11 mouse cellular contexts compared by ENCODE assay signal in genomic region chr19:44740300-44740699, GRCm38 (mm10). TPM values are rescaled to one million over a fixed set of nuclear protein-coding genes. Genes with fewer than 3 reads are reported as not detected.
DNase-seq lines count a peak whose midpoint lies in the region; ATAC-seq lines count a peak whose summit lies in the region.
"Had no signal": no experiment of that assay in that cellular context is flagged by ENCODE, and none has a peak within 500 bp of the region (broad histone marks: within the 10 kb centered on the region; RNA-seq: fewer than 3 reads in every experiment).

No protein-coding gene starts in this region.

- intact Hi-C loops in gastrocnemius, postnatal 36 days (cut with DNase I) = no loop called here

- no peak for ATAC-seq in forebrain, embryonic 12.5 days (ENCODE audit: low FRiP score)
- no peak for ATAC-seq in midbrain, embryonic 11.5 days (ENCODE audit: low FRiP score)
- ATAC-seq in midbrain, embryonic 16.5 days = no peak

- H3K36me3 ChIP-seq in forebrain, embryonic 10.5 days (replicated peaks) = no peaks in the 10 kb centered on the region
- H3K36me3 ChIP-seq in forebrain, embryonic 12.5 days (replicated peaks) = no peaks in the 10 kb centered on the region
- no peaks in the 10 kb centered on the region for H3K36me3 ChIP-seq in midbrain, embryonic 11.5 days (ENCODE audit: control insufficient read depth, insufficient read depth, low read length)
- no peaks in the 10 kb centered on the region for H3K36me3 ChIP-seq in midbrain, embryonic 16.5 days (ENCODE audit: control insufficient read depth, insufficient read depth, low read length)

- peaks cover 33% of the 10 kb centered on the region for H3K4me1 ChIP-seq in forebrain, embryonic 10.5 days
- peaks cover 23% of the 10 kb centered on the region for H3K4me1 ChIP-seq in forebrain, embryonic 12.5 days
- peaks cover 12% of the 10 kb centered on the region for H3K4me1 ChIP-seq in midbrain, embryonic 11.5 days (ENCODE audit: control insufficient read depth, insufficient read depth, low read length)
- H3K4me1 ChIP-seq in midbrain, embryonic 16.5 days (ENCODE audit: control insufficient read depth, insufficient read depth, low read length) = peaks cover 4% of the 10 kb centered on the region

- no peak overlapping the region for H3K4me2 ChIP-seq in forebrain, embryonic 12.5 days
- no peak overlapping the region for H3K4me2 ChIP-seq in midbrain, embryonic 11.5 days
- no peak overlapping the region for H3K4me2 ChIP-seq in midbrain, embryonic 16.5 days (ENCODE audit: low read length)

- peak overlapping the region; percentile 7; the same call in 1 of the 2 replicates for H3K4me3 ChIP-seq in forebrain, embryonic 10.5 days
- no peak overlapping the region for H3K4me3 ChIP-seq in forebrain, embryonic 12.5 days (replicated peaks)
- H3K4me3 ChIP-seq in midbrain, embryonic 11.5 days (ENCODE audit: low read depth, low read length) = no peak overlapping the region
- no peak overlapping the region for H3K4me3 ChIP-seq in midbrain, embryonic 16.5 days (ENCODE audit: low read depth, low read length)

- H3K27me3 ChIP-seq in forebrain, embryonic 10.5 days (ENCODE audit: poor library complexity, severe bottlenecking) = peaks cover 100% of the 10 kb centered on the region
- peaks cover 100% of the 10 kb centered on the region for H3K27me3 ChIP-seq in forebrain, embryonic 12.5 days
- peaks cover 97% of the 10 kb centered on the region for H3K27me3 ChIP-seq in midbrain, embryonic 11.5 days (ENCODE audit: control insufficient read depth, insufficient read depth, low read length)
- peaks cover 91% of the 10 kb centered on the region for H3K27me3 ChIP-seq in midbrain, embryonic 16.5 days (ENCODE audit: control insufficient read depth, insufficient read depth, low read depth, low read length)

- H3K9ac ChIP-seq in forebrain, embryonic 12.5 days = no peak overlapping the region
- no peak overlapping the region for H3K9ac ChIP-seq in midbrain, embryonic 11.5 days (ENCODE audit: low read length)
- H3K9ac ChIP-seq in midbrain, embryonic 16.5 days (ENCODE audit: low read depth, low read length) = no peak overlapping the region

- no peak overlapping the region for H3K27ac ChIP-seq in forebrain, embryonic 10.5 days
- no peak overlapping the region for H3K27ac ChIP-seq in forebrain, embryonic 12.5 days
- no peak overlapping the region for H3K27ac ChIP-seq in midbrain, embryonic 11.5 days (ENCODE audit: low read depth, low read length)
- H3K27ac ChIP-seq in midbrain, embryonic 16.5 days (ENCODE audit: low read length) = no peak overlapping the region

- DNase-seq in forebrain, embryonic 10.5 days (ENCODE audit: extremely low spot score, low spot score) = peak; percentile 24
- DNase-seq in midbrain, embryonic 11.5 days (ENCODE audit: low spot score, missing footprints) = peak; percentile 93
- peak; percentile 83 for DNase-seq in kidney, postnatal 14 days
- no peak for DNase-seq in right cerebral cortex, postnatal 36 days (ENCODE audit: low spot score in 2 of 2)
- DNase-seq in gastrocnemius, postnatal 4 days (ENCODE audit: low spot score in 2 of 2) = no peak
- DNase-seq in gastrocnemius, postnatal 36 days = no peak
- DNase-seq: B cell, adult 2 months had no signal

- 1% methylated on average over 16 of the region's 16 CpGs for WGBS in forebrain, embryonic 10.5 days
- under 1% methylated on average over 16 of the region's 16 CpGs for WGBS in forebrain, embryonic 12.5 days
- 0% methylated on average over 15 of the region's 16 CpGs for WGBS in midbrain, embryonic 11.5 days
- under 1% methylated on average over 16 of the region's 16 CpGs for WGBS in midbrain, embryonic 16.5 days

- peaks cover 5% of the 10 kb centered on the region; the same call in 1 of the 2 replicates for H3K9me3 ChIP-seq in forebrain, embryonic 10.5 days
- no peaks in the 10 kb centered on the region for H3K9me3 ChIP-seq in forebrain, embryonic 12.5 days
- H3K9me3 ChIP-seq in midbrain, embryonic 11.5 days (ENCODE audit: control insufficient read depth, low read length) = 0 out of 2 replicates have a peak, but pooled peaks cover 3% of the 10 kb centered on the region
- H3K9me3 ChIP-seq in midbrain, embryonic 16.5 days (replicated peaks; ENCODE audit: control insufficient read depth, low read length, poor library complexity, severe bottlenecking) = no peaks in the 10 kb centered on the region

RNA-seq across cellular contexts. Expression of gene Pax2, which starts 15.5 kb away (rescaled TPM):
- 0.56 and 0.81 TPM in 2 replicates for polyA plus RNA-seq in forebrain, embryonic 10.5 days (2016; fragmentation: Nextera tagmentation; extraction: Ambion mirVana)
- 0.08 and 0.19 TPM in 2 replicates for polyA plus RNA-seq in forebrain, embryonic 12.5 days (2016; fragmentation: Nextera tagmentation; extraction: Ambion mirVana)
- polyA plus RNA-seq in midbrain, embryonic 11.5 days (2014; fragmentation: Nextera tagmentation; extraction: Ambion mirVana) = 0.34 and 0.57 TPM in 2 replicates
- polyA plus RNA-seq in midbrain, embryonic 16.5 days (2015; fragmentation: Nextera tagmentation; extraction: Ambion mirVana) = 0.33 and 0.41 TPM in 2 replicates
- not detected for total RNA-seq in gastrocnemius, postnatal 4 days (2021)
- not detected for total RNA-seq in gastrocnemius, postnatal 36 days (2021)
- total RNA-seq: hematopoietic stem cell, adult 5-6 weeks; left cerebral cortex, postnatal 10 days had no signal

Comparison
In these comparisons a context has a peak if more than half of its experiments do, and no peak if none do; other contexts are left out.
1. DNase-seq: peak in forebrain, embryonic 10.5 days (single experiment), midbrain, embryonic 11.5 days (single experiment) and kidney, postnatal 14 days (single experiment); none in right cerebral cortex, postnatal 36 days (0 of 2), gastrocnemius, postnatal 4 days (0 of 2) and gastrocnemius, postnatal 36 days (0 of 2).